Mouse (Mus musculus): Measurements from ENCODE around the gene Prr14.
"Not testable (repeated sequence)": the region's sequence is repeated elsewhere in the genome, so short reads cannot be mapped to it uniquely, and the experiment has no call there.

Gene Prr14

GRCm38 (mm10) chr7:127459311-127459710, at the start of gene Prr14:
Gene Prr14, plus strand, starts transcription at chr7:127459611.
- DNase-seq (ENCODE audit: low read depth, low spot score), result not testable (repeated sequence)

DNA sequence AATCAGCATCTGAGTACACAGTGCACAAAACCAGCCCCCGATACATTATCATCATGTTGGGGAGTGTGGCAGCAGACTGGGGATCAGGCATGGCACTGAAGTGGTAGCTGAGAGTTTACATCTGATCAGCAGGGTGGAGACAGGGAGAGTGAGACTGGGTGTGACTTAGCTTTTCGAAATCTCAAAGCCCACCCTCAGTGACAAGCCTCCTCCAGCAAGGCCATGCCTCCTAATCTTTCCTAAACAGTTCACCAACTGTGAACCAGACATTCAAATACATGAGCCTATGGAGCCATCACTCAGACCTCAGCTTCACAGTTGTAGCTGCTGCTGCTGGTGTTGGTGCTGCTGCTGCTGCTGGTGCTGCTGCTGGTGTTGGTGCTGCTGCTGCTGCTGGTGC, 48.0 kb upstream of the Prr14 start:
- no peak for DNase-seq (ENCODE audit: low read depth, low spot score)

GRCm38 (mm10) chr7:127421388-127422191, 37.8 kb upstream of the Prr14 start, which contains the start of gene Zfp688:
Gene Zfp688, minus strand, starts transcription at chr7:127422068.
- DNase-seq (ENCODE audit: low read depth, low spot score), result peak; percentile 96

DNA sequence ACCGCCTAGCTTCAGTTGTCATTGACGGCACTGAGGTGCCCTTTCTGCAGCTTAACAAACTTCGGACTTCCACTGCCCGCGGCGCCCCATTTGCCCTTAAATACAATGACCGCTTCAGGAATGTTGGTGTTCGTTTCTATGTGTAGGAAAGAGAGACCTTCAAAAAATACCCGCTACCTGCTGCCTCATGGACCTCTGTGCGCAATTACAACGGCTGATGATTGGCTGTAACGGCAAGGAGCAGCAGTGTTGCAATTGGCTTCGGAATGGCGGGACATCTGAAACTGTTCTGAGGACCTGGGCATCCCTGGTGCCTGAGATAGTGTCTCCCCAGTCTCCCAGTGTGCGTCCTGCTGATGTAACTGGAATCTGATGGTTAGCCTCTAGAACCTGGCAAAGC, 37.2 kb upstream of the Prr14 start:
- no peak for DNase-seq (ENCODE audit: low read depth, low spot score)

DNA sequence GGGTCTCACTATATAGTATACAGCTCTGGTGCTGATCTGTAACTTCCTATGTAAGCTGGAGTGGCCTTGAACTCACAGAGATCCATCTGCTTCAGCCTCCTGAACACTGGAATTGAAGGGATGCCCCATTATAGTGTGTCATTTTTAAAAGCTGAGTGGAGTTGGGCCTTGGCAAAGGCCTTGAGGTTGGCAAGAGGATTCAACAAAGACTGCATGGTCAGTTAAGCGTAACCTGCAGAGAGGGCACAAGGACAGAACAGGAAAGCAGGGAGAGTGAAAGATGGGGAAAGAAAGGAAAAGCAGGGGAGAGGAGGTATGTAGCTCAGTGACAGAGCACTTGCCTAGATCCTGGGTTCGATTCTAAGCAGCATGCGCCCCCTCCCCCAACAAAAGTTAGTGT, 34.1 kb upstream of the Prr14 start:
- no peak for DNase-seq (ENCODE audit: low read depth, low spot score)

DNA sequence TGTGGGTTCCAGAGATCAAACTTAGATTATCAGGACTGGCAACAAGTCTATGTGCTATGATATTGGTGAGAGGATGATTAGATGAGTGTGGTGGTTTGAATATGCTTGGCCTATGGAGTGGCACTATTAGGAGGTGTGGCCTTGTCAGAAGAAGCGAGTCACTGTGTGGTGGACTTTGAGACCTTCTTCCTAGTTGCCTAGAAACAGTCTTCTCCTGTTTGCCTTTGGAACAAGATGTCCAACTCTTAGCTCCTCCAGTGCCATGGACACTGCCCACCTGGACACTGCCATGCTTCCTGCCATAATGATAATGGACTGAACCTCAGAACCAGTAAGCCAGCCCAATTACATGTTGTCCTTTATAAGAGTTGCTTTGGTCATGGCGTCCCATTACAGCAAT, 33.5 kb upstream of the Prr14 start:
- no peak for DNase-seq (ENCODE audit: low read depth, low spot score)

DNA sequence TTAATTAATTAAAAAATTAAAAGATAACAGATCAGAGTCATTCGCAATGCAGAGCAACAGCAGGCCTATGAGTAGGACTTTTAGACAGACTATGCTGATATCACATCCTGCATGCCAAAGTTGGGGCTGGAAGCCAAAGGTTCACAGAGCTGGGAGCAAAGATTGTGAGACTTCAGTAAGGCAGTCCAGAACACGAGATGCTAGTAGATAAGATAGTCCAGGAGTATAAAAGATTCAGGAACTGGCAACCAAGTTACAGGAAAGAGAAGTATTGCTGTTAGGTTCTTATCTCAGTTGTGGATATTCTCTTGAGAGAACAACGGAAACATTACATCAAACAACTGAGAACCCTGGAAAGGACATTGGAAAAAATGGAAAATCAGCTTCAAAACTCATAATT, 33.1 kb upstream of the Prr14 start:
- no peak for DNase-seq (ENCODE audit: low read depth, low spot score)

DNA sequence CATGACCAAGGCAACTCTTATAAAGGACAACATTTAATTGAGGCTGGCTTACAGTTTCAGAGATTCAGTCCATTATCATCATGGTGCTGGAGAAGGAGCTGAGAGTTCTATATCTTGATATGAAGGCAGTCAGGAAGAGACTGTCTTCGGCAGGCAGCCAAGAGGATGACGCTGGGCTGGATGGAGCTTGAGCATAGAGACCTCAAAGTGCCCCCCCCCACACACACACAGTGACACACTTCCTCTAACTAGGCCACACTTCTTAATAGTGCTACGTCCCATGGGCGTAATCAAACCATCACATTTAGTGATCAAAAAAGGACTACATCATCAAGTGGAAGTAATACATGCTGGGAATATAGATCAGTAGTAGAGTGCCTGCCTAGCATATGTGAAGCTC, 24.2 kb upstream of the Prr14 start:
- DNase-seq (ENCODE audit: low read depth, low spot score), result no peak

- DNase-seq (ENCODE audit: low read depth, low spot score), result peak; percentile 65
These were observed 21.7 kb upstream of the Prr14 start for GRCm38 (mm10) chr7:127437724-127438123.

GRCm38 (mm10) chr7:127443976-127444375, 15.4 kb upstream of the Prr14 start:
- no peak for DNase-seq (ENCODE audit: low read depth, low spot score)

DNA sequence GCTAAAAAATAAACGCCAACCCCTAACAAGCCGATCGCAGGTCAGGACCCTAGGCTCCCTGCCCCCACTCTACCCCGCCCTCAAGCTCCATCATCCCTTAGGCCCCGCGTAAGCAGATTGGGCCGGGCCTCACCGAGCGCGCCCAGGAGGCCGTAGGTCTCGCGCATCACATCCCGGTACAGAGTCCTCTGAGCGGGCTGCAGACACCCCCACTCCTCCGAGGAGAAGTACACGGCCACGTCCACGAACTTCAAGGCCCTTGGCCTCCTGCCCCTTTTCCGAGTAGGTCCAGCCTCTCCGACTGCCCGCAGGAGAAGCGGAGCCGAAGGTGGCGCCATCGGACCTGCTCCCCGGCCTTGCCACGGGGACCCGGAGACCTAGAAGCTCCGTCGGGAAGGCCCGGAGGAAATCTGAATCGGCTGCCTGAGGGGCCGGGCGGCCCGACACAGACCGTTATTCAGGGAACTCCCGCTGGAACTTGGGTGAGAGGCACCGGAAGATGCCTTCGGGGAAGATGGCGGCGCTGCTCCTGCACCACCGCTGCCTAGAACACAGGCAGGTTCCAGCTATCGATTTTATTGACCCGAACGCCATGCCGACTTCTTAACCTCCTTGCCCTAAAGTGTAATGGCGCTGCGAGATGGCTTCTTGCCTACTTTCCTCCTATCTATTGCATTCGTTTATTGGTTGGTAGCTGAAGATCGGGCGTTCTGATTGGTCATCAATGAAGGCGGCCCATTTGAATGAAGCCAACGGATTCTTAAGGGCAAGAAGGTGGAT, 10.7 kb upstream of the Prr14 start, which contains the start of gene Zfp689:
TSS of gene Zfp689 (minus strand) at position 638 of the 780 bp plus-strand sequence.
- DNase-seq (ENCODE audit: low read depth, low spot score), result peak; percentile 97

- DNase-seq (ENCODE audit: low read depth, low spot score), result no peak
These were observed 9.4 kb upstream of the Prr14 start for GRCm38 (mm10) chr7:127449966-127450365.

- DNase-seq (ENCODE audit: low read depth, low spot score), result no peak
These were observed 6.4 kb upstream of the Prr14 start for GRCm38 (mm10) chr7:127453056-127453455.

DNA sequence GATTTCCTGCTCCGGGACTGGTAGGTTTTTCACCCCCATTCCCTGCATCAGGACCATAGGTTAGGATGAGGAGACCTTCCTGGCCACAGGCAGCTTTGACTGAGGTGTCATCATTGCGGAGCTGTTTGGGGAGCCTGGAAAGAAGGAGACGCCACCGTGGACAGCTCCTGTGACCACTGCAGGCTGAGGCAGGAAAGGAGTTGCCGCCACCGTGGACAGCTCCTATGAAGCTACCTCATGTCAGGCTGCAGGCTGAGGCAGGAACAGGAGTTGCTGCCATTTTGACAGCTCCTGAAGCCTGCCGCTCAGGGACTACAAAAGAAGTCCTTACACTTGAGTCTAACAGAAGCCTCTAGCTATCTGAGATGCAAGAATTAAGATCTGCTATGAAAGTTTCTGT, 4.5 kb upstream of the Prr14 start:
- DNase-seq (ENCODE audit: low read depth, low spot score), result peak; percentile 81

DNA sequence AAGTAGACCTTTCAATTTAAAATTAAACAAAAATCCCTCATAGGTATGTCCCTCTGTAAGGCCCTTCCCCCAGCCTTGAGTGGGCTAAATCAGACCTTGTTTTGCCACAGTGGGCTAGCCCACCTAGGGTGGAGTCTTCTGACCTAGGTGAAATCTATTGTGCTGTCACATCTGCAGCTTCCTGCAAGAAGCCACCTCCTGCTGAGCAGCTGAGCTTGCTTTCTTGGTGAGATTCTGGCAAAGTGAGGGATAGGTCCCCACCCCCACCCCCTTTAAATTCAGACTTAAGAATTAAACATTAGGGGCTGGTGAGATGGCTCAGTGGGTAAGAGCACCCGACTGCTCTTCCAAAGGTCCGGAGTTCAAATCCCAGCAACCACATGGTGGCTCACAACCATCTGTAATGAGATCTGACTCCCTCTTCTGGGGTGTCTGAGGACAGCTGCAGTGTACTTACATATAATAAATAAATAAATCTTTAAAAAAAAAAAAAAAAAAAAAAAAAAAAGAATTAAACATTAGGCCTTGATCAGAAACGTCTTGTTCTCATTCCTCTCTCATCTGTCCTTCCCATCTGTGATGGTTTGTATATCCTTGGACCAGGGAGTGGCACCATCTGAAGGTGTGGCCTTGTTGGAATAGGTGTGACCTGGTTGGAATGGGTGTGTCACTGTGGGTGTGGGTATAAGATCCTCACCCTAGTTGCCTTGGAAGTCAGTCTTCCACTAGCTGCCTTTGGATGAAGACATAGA, 864 bp upstream of the Prr14 start:
- DNase-seq (ENCODE audit: low read depth, low spot score), result peak; percentile 65

GRCm38 (mm10) chr7:127465191-127465590, 5.8 kb downstream of the Prr14 start:
- DNase-seq (ENCODE audit: low read depth, low spot score), result peak; percentile 85

DNA sequence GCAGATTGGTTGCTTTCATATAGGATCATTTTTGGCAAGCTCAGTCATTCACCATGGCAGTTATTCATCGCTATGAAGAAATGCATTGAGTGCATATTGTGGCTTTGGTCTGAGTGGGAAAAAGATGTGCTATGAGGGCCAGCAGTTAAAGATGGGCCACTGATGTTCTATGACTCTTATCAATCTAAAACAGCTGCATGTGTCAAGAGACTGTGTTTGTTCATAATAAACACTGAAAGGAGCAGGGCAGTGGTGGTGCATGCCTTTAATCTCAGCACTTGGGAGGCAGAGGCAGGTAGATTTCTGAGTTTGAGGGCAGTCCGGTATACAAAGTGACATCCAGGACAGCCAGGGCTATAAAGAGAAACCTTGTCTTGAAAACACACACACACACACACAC, 6.3 kb downstream of the Prr14 start:
- not testable (repeated sequence) for DNase-seq (ENCODE audit: low read depth, low spot score)

DNA sequence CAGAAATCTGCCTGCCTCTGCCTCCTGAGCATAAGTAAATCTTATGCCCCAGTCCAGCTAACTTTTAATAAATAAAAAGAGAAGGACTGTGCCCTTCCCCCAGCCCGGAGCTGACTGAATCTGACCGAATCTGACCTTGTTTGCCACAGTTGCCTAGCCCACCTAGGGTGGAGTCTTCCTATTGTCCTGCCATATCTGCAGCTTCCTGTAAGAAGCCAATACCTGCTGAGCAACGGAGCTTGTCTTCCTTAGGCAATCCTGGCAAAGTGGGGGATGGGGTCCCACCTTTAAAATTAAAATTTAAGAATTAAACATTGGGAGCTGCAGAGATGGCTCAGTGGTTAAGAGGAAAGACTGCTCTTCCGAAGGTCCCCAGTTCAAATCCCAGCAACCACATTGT, 7.2 kb downstream of the Prr14 start:
- peak; percentile 83 for DNase-seq (ENCODE audit: low read depth, low spot score)

GRCm38 (mm10) chr7:127470011-127470715, 10.8 kb downstream of the Prr14 start:
- peak; percentile 51 for DNase-seq (ENCODE audit: low read depth, low spot score)

GRCm38 (mm10) chr7:127470743-127471645, 11.6 kb downstream of the Prr14 start:
- peak; percentile 98 for DNase-seq (ENCODE audit: low read depth, low spot score)
